Mouse (Mus musculus): Measurements from ENCODE around the gene Ccl27b.
"Not testable (repeated sequence)": the region's sequence is repeated elsewhere in the genome, so short reads cannot be mapped to it uniquely, and the experiment has no call there.

The Ccl27b gene

DNA sequence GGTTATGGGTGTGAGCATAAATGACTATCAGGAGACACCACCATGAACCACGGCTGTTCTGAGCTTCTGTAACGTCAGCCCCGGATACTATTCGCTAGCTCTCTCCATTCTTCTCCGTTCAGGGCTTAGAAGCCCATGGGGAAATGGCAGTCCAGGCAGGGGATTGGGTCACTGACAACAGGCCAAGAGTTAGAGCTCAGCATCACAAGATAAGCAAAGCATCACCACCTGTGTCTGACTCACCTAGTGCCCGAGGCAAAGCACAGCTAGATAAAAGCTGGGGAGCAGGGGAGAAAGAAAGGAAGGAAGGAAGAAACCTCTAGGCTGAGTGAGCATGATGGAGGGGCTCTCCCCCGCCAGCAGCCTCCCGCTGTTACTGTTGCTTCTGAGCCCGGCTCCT is at the start of gene Ccl27b:
Ccl27b (plus strand) TSS at position 301 of the 400 bp plus-strand sequence.
- DNase-seq (ENCODE audit: low spot score), result not testable (repeated sequence)

GRCm38 (mm10) chr4:42611895-42612294 is 43.2 kb upstream of the Ccl27b start, which contains the start of gene Gm10591:
Gm10591 (plus strand) TSS chr4:42612195.
- not testable (repeated sequence) for DNase-seq (ENCODE audit: low spot score)

DNA sequence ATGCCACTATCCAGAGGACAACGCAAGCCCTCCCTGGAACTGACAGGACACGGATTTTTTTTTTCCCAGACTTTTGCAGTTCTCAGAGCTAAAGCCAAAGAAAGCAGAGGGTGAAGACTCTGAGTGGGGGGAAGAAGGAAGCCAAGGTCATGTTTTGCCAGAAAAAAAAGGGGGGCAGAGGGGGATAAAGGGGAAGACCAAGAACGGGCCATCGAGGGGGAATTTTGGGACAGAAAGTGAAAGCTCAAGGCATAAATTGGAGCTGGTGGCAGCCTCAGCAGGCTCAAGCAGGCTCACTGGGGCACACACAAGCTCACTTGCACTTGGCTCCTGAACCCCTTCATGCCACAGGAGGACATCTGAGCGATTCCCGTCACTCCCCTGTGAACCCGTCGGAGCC is 25.6 kb upstream of the Ccl27b start, which contains the start of gene Gm2564:
Gm2564 (plus strand) TSS at position 301 of the 400 bp plus-strand sequence.
- not testable (repeated sequence) for DNase-seq (ENCODE audit: low spot score)

- not testable (repeated sequence) for DNase-seq (ENCODE audit: low spot score)
Measured at GRCm38 (mm10) chr4:42661793-42662192, 6.7 kb downstream of the Ccl27b start, which contains the start of gene Il11ra2. Il11ra2 (minus strand) TSS chr4:42661893.

DNA sequence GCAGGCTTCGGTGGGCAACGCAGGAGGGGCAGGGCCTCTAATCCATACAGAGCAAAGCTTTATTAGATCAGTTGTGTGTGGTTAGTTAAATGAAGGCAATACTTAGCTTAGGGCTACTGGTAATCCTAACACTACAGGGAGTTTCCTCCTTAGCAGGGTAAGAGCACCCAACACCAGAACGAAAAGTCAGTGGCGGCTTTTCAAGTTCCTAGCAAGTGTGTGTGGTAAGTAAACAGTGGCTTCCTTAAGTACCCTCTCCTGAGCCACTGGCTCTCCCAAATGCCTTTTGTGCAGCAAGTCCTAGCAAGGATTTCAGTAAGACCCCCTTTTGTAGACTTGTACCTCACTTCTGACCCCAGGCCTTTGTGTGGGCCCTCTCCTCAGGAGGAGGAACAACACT is 20.4 kb downstream of the Ccl27b start:
- not testable (repeated sequence) for DNase-seq (ENCODE audit: low spot score)

DNA sequence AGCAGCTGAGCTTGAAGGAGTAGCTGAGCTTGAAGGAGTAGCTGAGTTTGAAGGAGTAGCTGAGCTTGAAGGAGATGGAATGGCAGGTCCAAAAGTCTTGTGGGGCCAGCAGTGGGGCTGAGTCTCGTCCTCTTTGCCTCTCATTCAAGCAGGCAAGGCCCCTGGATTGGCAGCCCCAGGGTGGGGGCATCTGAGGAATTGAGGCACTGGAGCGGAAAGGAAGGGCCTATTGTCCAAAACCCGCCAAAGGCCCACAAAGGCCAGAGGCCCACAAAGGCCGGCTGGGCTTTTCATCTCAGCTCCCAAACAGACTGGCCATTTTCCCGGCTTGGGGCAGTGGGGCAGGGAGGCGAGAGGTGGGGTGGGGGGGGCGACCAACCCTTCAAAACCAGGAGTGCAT is 24.3 kb downstream of the Ccl27b start:
- DNase-seq (ENCODE audit: low spot score), result not testable (repeated sequence)

- DNase-seq (ENCODE audit: low spot score), result not testable (repeated sequence)
Measured at GRCm38 (mm10) chr4:42680374-42681356, 25.6 kb downstream of the Ccl27b start.

GRCm38 (mm10) chr4:42681473-42682182 is 26.6 kb downstream of the Ccl27b start:
- DNase-seq (ENCODE audit: low spot score), result not testable (repeated sequence)

DNA sequence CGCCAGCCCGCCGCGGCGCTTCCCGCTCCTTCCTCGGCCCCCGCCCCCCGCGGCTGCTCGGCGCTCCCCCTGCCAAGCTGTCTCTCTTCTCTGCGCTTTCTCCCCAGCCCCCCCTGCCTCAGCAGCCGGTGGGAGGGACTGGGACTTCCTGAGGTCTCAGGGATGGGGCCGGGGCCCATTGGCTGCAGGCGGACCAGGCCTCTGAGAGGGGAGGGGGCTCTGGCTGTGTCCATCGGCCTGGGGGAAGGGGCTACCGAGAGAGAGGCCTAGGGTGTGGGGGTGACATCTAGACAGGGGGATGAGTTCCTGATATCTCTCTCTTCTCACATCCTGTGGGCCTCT is 27.1 kb downstream of the Ccl27b start:
- DNase-seq (ENCODE audit: low spot score), result not testable (repeated sequence)

Data from adipocyte (in vitro differentiated cells).